8 mouse cellular contexts compared by ENCODE assay signal in the genomic region with DNA sequence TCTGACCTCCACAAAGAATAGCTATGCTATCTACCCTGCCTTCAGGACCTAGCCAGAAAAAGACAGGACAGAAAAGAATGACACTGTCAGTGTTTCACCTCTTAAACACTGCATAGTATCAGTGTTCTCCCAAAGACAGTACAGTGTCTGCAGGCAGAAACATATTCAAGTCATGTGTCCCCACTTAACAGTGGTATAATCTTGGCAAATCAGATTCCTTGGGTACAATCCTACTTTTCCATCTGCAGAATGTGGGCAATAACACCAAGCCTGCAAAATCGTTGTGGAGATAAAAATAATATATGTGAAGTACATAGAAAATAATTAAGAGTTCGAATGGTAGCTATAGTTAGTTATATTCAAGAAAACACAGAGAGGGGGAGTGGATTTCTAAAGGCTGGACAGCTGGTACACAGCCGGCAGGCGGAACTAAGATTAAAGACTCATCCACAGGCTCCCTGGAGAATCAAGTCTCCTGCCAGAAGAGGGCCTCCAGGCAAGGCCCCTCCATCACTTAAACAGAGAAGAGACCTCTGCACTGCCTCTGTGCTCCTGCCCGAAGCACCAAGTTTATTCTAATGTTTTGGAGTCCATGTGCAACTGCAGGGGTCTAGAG. TPM values are rescaled to one million over a fixed set of nuclear protein-coding genes. Genes with fewer than 3 reads are reported as not detected.
DNase-seq lines count a peak whose midpoint lies in the region; ATAC-seq and TF ChIP-seq lines count a peak whose summit lies in the region.

No protein-coding gene starts in this region.

- TF ChIP-seq CTCF in MEL (IDR thresholded peaks at IDR 0.05 in 2 of 3, conservative IDR thresholded peaks at IDR 0.05 in 1 of 3; ENCODE audit: control insufficient read depth in 1 of 3, insufficient read depth in 1 of 3, low read depth in 2 of 3, low read length in 3 of 3, poor library complexity in 1 of 3, severe bottlenecking in 1 of 3): no peak

- no peak for TF ChIP-seq RAD21 in MEL (IDR thresholded peaks at IDR 0.05; ENCODE audit: low read depth, low read length)

- no peaks in the 10 kb centered on the region for H3K9me3 ChIP-seq in MEL (replicated peaks; ENCODE audit: insufficient read depth, low read length)
- no peaks in the 10 kb centered on the region for H3K9me3 ChIP-seq in heart, embryonic 15.5 days (replicated peaks)
- no peaks in the 10 kb centered on the region for H3K9me3 ChIP-seq in hindbrain, embryonic 14.5 days (ENCODE audit: control insufficient read depth, low read length)
- H3K9me3 ChIP-seq in forebrain, embryonic 10.5 days: no peaks in the 10 kb centered on the region

- H3K36me3 ChIP-seq in MEL (ENCODE audit: control insufficient read depth in 1 of 2, insufficient read depth in 2 of 2, low read length in 2 of 2): peaks cover 0 to 5% of the 10 kb centered on the region in 2 experiments; a peak in 2 of 4 replicates
- H3K36me3 ChIP-seq in heart, embryonic 15.5 days: no peaks in the 10 kb centered on the region
- H3K36me3 ChIP-seq in hindbrain, embryonic 14.5 days (replicated peaks; ENCODE audit: control insufficient read depth, insufficient read depth): no peaks in the 10 kb centered on the region
- H3K36me3 ChIP-seq in forebrain, embryonic 10.5 days (replicated peaks): no peaks in the 10 kb centered on the region

- H3K4me1 ChIP-seq in MEL (ENCODE audit: control insufficient read depth in 1 of 2, insufficient read depth in 2 of 2, low read length in 2 of 2): peaks cover 0 to 7% of the 10 kb centered on the region in 2 experiments; a peak in 2 of 4 replicates
- H3K4me1 ChIP-seq in heart, embryonic 15.5 days (replicated peaks): peaks cover 10% of the 10 kb centered on the region
- no peaks in the 10 kb centered on the region for H3K4me1 ChIP-seq in hindbrain, embryonic 14.5 days (replicated peaks; ENCODE audit: control insufficient read depth, insufficient read depth, low read length)
- no peaks in the 10 kb centered on the region for H3K4me1 ChIP-seq in forebrain, embryonic 10.5 days

- no peak overlapping the region for H3K4me2 ChIP-seq in heart, embryonic 15.5 days
- no peak overlapping the region for H3K4me2 ChIP-seq in hindbrain, embryonic 14.5 days (replicated peaks)

- no peak for TF ChIP-seq EP300 in MEL (IDR thresholded peaks at IDR 0.05; ENCODE audit: low read depth in 1 of 2, low read length in 2 of 2)

- 55% methylated on average over 5 of the region's 5 CpGs for WGBS in heart, embryonic 15.5 days
- 48% methylated on average over 5 of the region's 5 CpGs for WGBS in hindbrain, embryonic 14.5 days
- WGBS in forebrain, embryonic 10.5 days: 85% methylated on average over 5 of the region's 5 CpGs

- no peak overlapping the region for H3K9ac ChIP-seq in MEL (ENCODE audit: control insufficient read depth, low read depth, low read length, poor library complexity, severe bottlenecking)
- H3K9ac ChIP-seq in heart, embryonic 15.5 days: no peak overlapping the region
- H3K9ac ChIP-seq in hindbrain, embryonic 14.5 days: no peak overlapping the region

- DNase-seq in cerebellum, adult 11 months: peak; percentile 8
- DNase-seq in cerebellum, adult 8-10 months: no peak
- peak; percentile 23 for DNase-seq in MEL (ENCODE audit: low read depth, low spot score)
- peak; percentile 8 for DNase-seq in lung, postnatal 14 days
- no peak for DNase-seq in thymus, postnatal 0 days (ENCODE audit: low spot score)
- no peak for DNase-seq in hindbrain, embryonic 14.5 days (ENCODE audit: low spot score)
- DNase-seq in forebrain, embryonic 10.5 days (ENCODE audit: extremely low spot score, low spot score): no peak

- no peaks in the 10 kb centered on the region for H3K79me2 ChIP-seq in MEL (ENCODE audit: control insufficient read depth, insufficient read depth, low read length, poor library complexity)

- ATAC-seq in heart, embryonic 15.5 days (replicated peaks; ENCODE audit: insufficient number of reproducible peaks, insufficient read depth, low FRiP score, low read depth): no peak
- no peak for ATAC-seq in hindbrain, embryonic 14.5 days (ENCODE audit: low FRiP score)

- no peaks in the 10 kb centered on the region for H3K27me3 ChIP-seq in MEL (ENCODE audit: control insufficient read depth in 1 of 2, insufficient read depth in 2 of 2, low read length in 2 of 2)
- no peaks in the 10 kb centered on the region for H3K27me3 ChIP-seq in heart, embryonic 15.5 days
- no peaks in the 10 kb centered on the region for H3K27me3 ChIP-seq in hindbrain, embryonic 14.5 days (ENCODE audit: control insufficient read depth, insufficient read depth, low read length)
- H3K27me3 ChIP-seq in forebrain, embryonic 10.5 days (ENCODE audit: poor library complexity, severe bottlenecking): no peaks in the 10 kb centered on the region

- no peak overlapping the region for H3K27ac ChIP-seq in MEL (ENCODE audit: control insufficient read depth, low read depth, low read length)
- peak overlapping the region; percentile 24 for H3K27ac ChIP-seq in heart, embryonic 15.5 days
- H3K27ac ChIP-seq in hindbrain, embryonic 14.5 days: no peak overlapping the region
- H3K27ac ChIP-seq in forebrain, embryonic 10.5 days: no peak overlapping the region

- TF ChIP-seq POLR2A in MEL (IDR thresholded peaks at IDR 0.05; ENCODE audit: control insufficient read depth in 1 of 2, insufficient read depth in 1 of 2, low read depth in 1 of 2, low read length in 2 of 2, poor library complexity in 1 of 2): no peak

- H3K4me3 ChIP-seq in MEL (ENCODE audit: control insufficient read depth in 1 of 2, insufficient read depth in 1 of 2, low read depth in 2 of 2, low read length in 2 of 2): no peak overlapping the region
- H3K4me3 ChIP-seq in heart, embryonic 15.5 days: no peak overlapping the region
- H3K4me3 ChIP-seq in hindbrain, embryonic 14.5 days (replicated peaks; ENCODE audit: low read length): no peak overlapping the region
- H3K4me3 ChIP-seq in forebrain, embryonic 10.5 days: no peak overlapping the region

TF ChIP-seq in MEL, 35 proteins besides CTCF, POLR2A, EP300 and RAD21:
- TF ChIP-seq MYC (IDR thresholded peaks at IDR 0.05; ENCODE audit: low read depth, low read length): no peak
- TF ChIP-seq GABPA (IDR thresholded peaks at IDR 0.05; ENCODE audit: low read depth, low read length): no peak
- TF ChIP-seq ZMIZ1 (IDR thresholded peaks at IDR 0.05; ENCODE audit: low read depth, low read length): no peak
- no peak for TF ChIP-seq HCFC1 (IDR thresholded peaks at IDR 0.05; ENCODE audit: low read depth, low read length)
- no peak for TF ChIP-seq ZNF384 (IDR thresholded peaks at IDR 0.05; ENCODE audit: low read depth, low read length)
- TF ChIP-seq MAZ (IDR thresholded peaks at IDR 0.05; ENCODE audit: low read depth, low read length): no peak
- TF ChIP-seq BHLHE40 (IDR thresholded peaks at IDR 0.05; ENCODE audit: borderline replicate concordance, low read depth, low read length): no peak
- no peak for TF ChIP-seq POLR2AphosphoS5 (IDR thresholded peaks at IDR 0.05; ENCODE audit: borderline replicate concordance, low read depth, low read length)
- no peak for TF ChIP-seq ELF1 (IDR thresholded peaks at IDR 0.05; ENCODE audit: low read depth, low read length)
- TF ChIP-seq JUND (IDR thresholded peaks at IDR 0.05; ENCODE audit: low read depth, low read length): no peak
- TF ChIP-seq KAT2A (conservative IDR thresholded peaks at IDR 0.05; ENCODE audit: low read depth, low read length): no peak
- no peak for TF ChIP-seq USF1 (IDR thresholded peaks at IDR 0.05; ENCODE audit: low read depth, low read length)
- TF ChIP-seq ETS1 (IDR thresholded peaks at IDR 0.05; ENCODE audit: low read depth, low read length): no peak
- no peak for TF ChIP-seq TCF12 (IDR thresholded peaks at IDR 0.05; ENCODE audit: low read depth, low read length)
- TF ChIP-seq ZKSCAN1 (IDR thresholded peaks at IDR 0.05; ENCODE audit: low read depth, low read length): no peak

RNA-seq across cellular contexts. Expression of a gene that starts 53.4 kb away (rescaled TPM):
- total RNA-seq in MEL (2012; rRNA removed): 0.10 TPM in 1 of 2 replicates, not detected in the other
- under 1 TPM in 1 of 2 experiments, not detected in 1; 0.14 TPM for polyA plus RNA-seq in MEL (2012; ENCODE audit: insufficient read depth in 1 of 2, insufficient read length in 2 of 2, low read depth in 1 of 2, low replicate concordance in 2 of 2, missing spikeins in 1 of 2)
- 111 and 116 TPM in 2 replicates for polyA plus RNA-seq in heart, embryonic 15.5 days (2015; fragmentation: Nextera tagmentation; extraction: Ambion mirVana)
- 36.8 and 37.4 TPM in 2 replicates for polyA plus RNA-seq in thymus, postnatal 0 days (2015; fragmentation: Nextera tagmentation; extraction: Ambion mirVana)
- polyA plus RNA-seq in hindbrain, embryonic 14.5 days (2014; fragmentation: Nextera tagmentation; extraction: Ambion mirVana): 38.3 and 38.6 TPM in 2 replicates
- polyA plus RNA-seq in forebrain, embryonic 10.5 days (2016; fragmentation: Nextera tagmentation; extraction: Ambion mirVana): 57.8 and 60.0 TPM in 2 replicates

Comparison
In these comparisons a context has a peak if more than half of its experiments do, and no peak if none do; other contexts are left out.
1. DNase-seq: peak in cerebellum, adult 11 months (single experiment), MEL (single experiment) and lung, postnatal 14 days (single experiment); none in cerebellum, adult 8-10 months (single experiment), thymus, postnatal 0 days (single experiment), hindbrain, embryonic 14.5 days (single experiment) and forebrain, embryonic 10.5 days (single experiment).
2. RNA of a gene that starts 53.4 kb away (polyA plus RNA-seq): 111 to 116 TPM in heart, embryonic 15.5 days, 57.8 to 60.0 TPM in forebrain, embryonic 10.5 days, 38.3 to 38.6 TPM in hindbrain, embryonic 14.5 days and 36.8 to 37.4 TPM in thymus, postnatal 0 days; 0.14 TPM in MEL; every median in the first group is over 10 times any median in the second.